Mouse (Mus musculus): ENCODE results near the gene Tmem151a.

DNA sequence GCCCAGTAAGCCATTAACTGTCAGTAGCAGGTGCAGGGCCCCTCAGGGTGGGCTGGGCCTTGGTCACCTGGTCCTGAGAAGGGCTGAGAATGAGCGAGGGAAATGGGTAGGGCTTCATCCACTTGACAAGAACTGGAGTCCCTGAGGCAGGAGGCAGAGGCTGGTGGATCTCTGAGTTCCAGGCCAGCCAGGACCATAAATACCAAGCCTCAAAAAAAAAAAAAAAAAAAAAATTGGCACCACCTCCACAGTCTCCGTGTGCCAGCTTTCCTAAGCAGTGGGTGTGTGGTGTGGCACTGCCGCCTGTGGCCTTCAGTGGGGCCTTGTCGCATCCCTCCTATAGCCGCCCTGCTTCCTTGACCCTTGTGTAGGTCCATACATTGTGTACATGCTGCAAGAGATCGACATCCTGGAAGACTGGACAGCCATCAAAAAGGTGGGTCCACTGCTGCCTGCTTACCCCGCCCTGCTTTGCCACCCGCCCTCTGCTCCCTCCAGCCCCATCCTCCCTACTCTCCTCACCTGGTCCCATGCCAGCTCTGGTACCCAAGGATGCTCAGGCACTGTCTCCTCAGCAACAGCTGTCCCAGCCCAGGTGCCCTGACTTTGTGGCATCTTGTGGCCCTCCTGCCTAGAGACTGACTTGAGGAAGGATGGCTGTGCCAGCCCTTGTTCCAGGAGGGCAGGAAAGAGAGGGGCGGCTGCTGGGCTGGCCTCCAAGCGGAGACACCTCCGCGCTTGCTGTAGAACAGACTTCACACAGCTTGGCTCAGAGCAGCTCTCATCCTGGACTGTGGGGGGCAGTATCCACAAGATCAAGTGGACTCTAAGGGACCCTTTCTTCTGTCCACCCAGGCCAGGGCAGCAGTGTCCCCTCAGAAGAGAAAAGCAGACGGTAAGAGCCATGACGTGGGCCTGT, 36.9 kb downstream of the Tmem151a start:
- TF ChIP-seq CTCF (IDR thresholded peaks at IDR 0.05; ENCODE audit: low read depth, low read length) = no peak
- TF ChIP-seq POLR2A (IDR thresholded peaks at IDR 0.05; ENCODE audit: extremely low read depth, insufficient read depth, low read length) = no peak
